Mouse (Mus musculus) G1E (cell line): ENCODE measurements at regions not wholly inside any gene's neighbourhood (a gene's known extent, or its start where the extent isn't known, plus 50 kb on each side); places are given as distances from the start of the nearest gene placed in this dataset.

Experiments used
- CTCF ChIP-seq: IDR thresholded peaks from 2 replicates; pipeline ENCODE4 v1.5.1; 2012; ENCODE audit warnings: low read depth, low read length, inconsistent platforms, mixed read lengths
- GATA2 ChIP-seq: IDR thresholded peaks from 2 replicates; pipeline ENCODE4 v1.6.1; 2012; ENCODE audit warnings: low read depth, low read length, inconsistent platforms, borderline replicate concordance
- POLR2AphosphoS5 ChIP-seq: IDR thresholded peaks from 2 replicates; pipeline ENCODE4 v1.6.1; 2012; ENCODE audit warnings: low read depth, low read length, inconsistent platforms; ENCODE audit not compliant: insufficient replicate concordance

- TF ChIP-seq CTCF (no peak), GATA2 (no peak), POLR2AphosphoS5 (no peak)
Measured at GRCm38 (mm10) chr9:23029421-23029820, 193.5 kb upstream of the Bmper start.
